Mouse (Mus musculus): ENCODE results near the gene Gm49384. TPM values are rescaled to one million over a fixed set of nuclear protein-coding genes. Genes with fewer than 3 reads are reported as not detected.

The Gm49384 gene
- polyA plus RNA-seq, 1 experiment, result 1.1 TPM

DNA sequence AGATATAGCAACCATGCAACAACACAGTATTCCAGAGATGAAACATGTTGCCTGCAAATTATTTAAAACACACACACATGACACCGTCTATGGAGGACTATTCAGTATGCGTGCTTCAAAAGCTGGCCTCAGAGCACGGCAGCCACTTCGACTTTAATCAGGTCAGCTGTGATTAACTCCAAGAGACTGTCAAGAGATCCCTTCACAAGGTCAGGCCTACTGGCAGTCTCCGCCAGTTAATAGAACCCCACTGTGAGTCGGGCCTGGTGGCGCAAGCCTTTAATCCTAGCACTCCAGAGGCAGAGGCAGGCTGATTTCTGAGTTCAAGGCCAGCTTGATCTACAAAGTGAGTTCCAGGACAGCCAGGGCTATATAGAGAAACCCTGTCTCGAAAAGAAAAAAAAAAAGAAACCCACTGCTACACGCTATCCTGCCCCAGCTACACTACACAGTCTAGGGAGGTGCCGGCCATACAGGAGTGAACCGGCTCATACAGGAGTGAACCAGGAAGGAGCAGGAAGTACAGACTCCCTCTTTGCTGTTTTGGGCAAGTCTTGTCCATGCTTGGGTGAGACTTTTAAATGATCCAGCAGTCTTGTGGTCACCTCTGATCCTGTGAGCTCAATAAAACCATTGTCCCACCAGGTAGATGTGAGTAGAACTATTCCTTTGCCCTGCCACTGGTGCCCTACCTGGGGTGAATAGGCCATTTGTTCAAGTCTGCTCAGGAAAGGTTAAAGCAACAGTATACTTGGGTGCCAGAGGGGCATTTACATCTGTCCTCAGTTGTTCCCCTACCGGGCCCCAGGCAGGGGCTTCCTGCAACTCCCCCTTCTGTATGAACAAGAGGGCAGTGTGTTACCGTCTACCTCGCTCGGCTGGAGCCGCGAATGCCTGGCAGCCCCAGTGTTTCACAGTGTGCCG is 6.3 kb upstream of the Gm49384 start:
- no peaks in the 10 kb centered on the region for H3K4me1 ChIP-seq (ENCODE audit: control insufficient read depth, insufficient read depth, low read length)
- no peak overlapping the region for H3K27ac ChIP-seq (ENCODE audit: insufficient read depth, low read length)
- TF ChIP-seq CTCF (IDR thresholded peaks at IDR 0.05; ENCODE audit: extremely low read depth, insufficient read depth, low read length), result no peak
- TF ChIP-seq POLR2A (IDR thresholded peaks at IDR 0.05; ENCODE audit: extremely low read depth, insufficient read depth, low read length), result no peak
- H3K4me3 ChIP-seq (ENCODE audit: insufficient read depth, low read length), result no peak overlapping the region

DNA sequence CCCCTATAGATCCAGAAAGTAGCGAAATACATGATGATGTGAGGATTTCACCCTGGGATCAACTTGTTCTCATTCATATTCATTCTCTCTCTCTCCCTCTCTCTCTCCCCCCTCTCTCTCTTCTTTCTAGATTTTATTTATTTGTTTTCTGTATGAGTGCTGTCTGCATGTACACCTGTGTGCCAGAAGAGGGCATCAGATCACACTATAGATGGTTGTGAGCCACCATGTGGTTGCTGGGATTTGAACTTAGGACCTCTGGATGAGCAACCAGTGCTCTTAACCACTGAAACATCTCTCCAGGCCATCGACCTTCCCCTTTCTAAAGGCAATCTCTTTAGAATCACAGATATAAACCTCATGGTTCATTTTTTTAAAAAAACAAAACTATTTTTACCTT is 4.5 kb upstream of the Gm49384 start:
- TF ChIP-seq CTCF (IDR thresholded peaks at IDR 0.05; ENCODE audit: extremely low read depth, insufficient read depth, low read length) (no peak), POLR2A (IDR thresholded peaks at IDR 0.05; ENCODE audit: extremely low read depth, insufficient read depth, low read length) (no peak)
- Histone ChIP-seq H3K4me3 (ENCODE audit: insufficient read depth, low read length) (no peak overlapping the region), H3K27ac (ENCODE audit: insufficient read depth, low read length) (no peak overlapping the region), H3K4me1 (ENCODE audit: control insufficient read depth, insufficient read depth, low read length) (no peaks in the 10 kb centered on the region)

- Histone ChIP-seq H3K4me3 (ENCODE audit: insufficient read depth, low read length) (no peak overlapping the region), H3K4me1 (ENCODE audit: control insufficient read depth, insufficient read depth, low read length) (no peaks in the 10 kb centered on the region), H3K27ac (ENCODE audit: insufficient read depth, low read length) (no peak overlapping the region)
- TF ChIP-seq POLR2A (IDR thresholded peaks at IDR 0.05; ENCODE audit: extremely low read depth, insufficient read depth, low read length), result no peak
- no peak for TF ChIP-seq CTCF (IDR thresholded peaks at IDR 0.05; ENCODE audit: extremely low read depth, insufficient read depth, low read length)
Observed at GRCm38 (mm10) chr12:69207926-69208325, 3.9 kb upstream of the Gm49384 start.

- Histone ChIP-seq H3K4me3 (ENCODE audit: insufficient read depth, low read length) (no peak overlapping the region), H3K4me1 (ENCODE audit: control insufficient read depth, insufficient read depth, low read length) (no peaks in the 10 kb centered on the region)
- TF ChIP-seq POLR2A (IDR thresholded peaks at IDR 0.05; ENCODE audit: extremely low read depth, insufficient read depth, low read length), result no peak
Observed at GRCm38 (mm10) chr12:69207396-69207795, 3.3 kb upstream of the Gm49384 start.

DNA sequence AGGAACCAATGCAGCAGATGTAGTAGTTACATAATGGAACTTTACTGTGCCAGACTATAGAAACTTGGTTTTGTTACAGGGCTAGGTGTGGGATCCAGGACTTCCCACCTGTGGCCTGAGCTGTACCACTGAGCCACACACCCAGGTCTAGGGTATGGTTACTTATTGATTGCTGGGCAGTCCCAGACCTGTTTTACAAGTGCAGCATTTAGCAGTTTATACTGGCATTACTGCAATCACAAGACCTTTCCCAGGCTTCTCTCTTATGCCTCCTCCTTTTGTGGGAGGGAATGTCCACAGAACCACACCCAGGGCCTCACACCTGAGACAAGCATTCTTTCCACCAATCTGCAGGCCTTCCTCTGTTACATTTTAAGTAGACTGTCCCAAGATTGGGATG is 5.1 kb downstream of the Gm49384 start:
- H3K27ac ChIP-seq (ENCODE audit: insufficient read depth, low read length), result no peak overlapping the region
- no peak overlapping the region; the same call in 1 of the 2 replicates for H3K4me3 ChIP-seq (ENCODE audit: insufficient read depth, low read length)
- TF ChIP-seq POLR2A (IDR thresholded peaks at IDR 0.05; ENCODE audit: extremely low read depth, insufficient read depth, low read length), result no peak
- no peak for TF ChIP-seq CTCF (IDR thresholded peaks at IDR 0.05; ENCODE audit: extremely low read depth, insufficient read depth, low read length)
- no peaks in the 10 kb centered on the region; the same call in 1 of the 2 replicates for H3K4me1 ChIP-seq (ENCODE audit: control insufficient read depth, insufficient read depth, low read length)

More at GRCm38 (mm10) chr12:69207396-69207795, 3.3 kb upstream of the Gm49384 start:
- no peak overlapping the region for H3K27ac ChIP-seq (ENCODE audit: insufficient read depth, low read length)

DNA sequence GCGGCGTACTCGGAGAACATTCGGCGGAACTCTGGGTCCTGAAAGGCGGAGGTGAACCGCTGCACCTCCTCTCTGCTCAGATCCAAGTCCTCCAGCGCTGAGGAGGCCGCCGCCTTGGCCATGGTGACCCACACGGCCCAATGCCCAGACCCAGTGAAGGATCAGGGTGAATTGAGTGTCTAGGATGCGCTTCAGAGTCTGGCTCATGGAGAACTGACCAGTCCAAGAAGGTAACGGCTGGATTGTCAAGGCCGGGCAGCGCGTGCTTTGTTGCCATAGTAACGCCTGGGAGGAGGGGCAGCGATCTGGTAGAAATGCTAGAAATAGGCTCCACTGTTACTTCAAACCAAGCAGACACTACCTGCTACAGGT is 5.9 kb downstream of the Gm49384 start, which contains the start of gene Dnaaf2:
Dnaaf2 (minus strand) TSS at position 266 of the 372 bp plus-strand sequence.
- Histone ChIP-seq H3K4me1 (ENCODE audit: control insufficient read depth, insufficient read depth, low read length) (no peaks in the 10 kb centered on the region; the same call in 1 of the 2 replicates), H3K4me3 (ENCODE audit: insufficient read depth, low read length) (peak within 1 kb of the TSS; percentile 96), H3K27ac (ENCODE audit: insufficient read depth, low read length) (peak within 1 kb of the TSS; percentile 97)
- TF ChIP-seq POLR2A (IDR thresholded peaks at IDR 0.05; ENCODE audit: extremely low read depth, insufficient read depth, low read length), result no peak
- TF ChIP-seq CTCF (IDR thresholded peaks at IDR 0.05; ENCODE audit: extremely low read depth, insufficient read depth, low read length), result no peak

GRCm38 (mm10) chr12:69197378-69198163 is 6.5 kb downstream of the Gm49384 start:
- Histone ChIP-seq H3K4me1 (ENCODE audit: control insufficient read depth, insufficient read depth, low read length) (no peaks in the 10 kb centered on the region; the same call in 1 of the 2 replicates), H3K27ac (ENCODE audit: insufficient read depth, low read length) (peak overlapping the region; percentile 97), H3K4me3 (ENCODE audit: insufficient read depth, low read length) (peak overlapping the region; percentile 96)
- no peak for TF ChIP-seq CTCF (IDR thresholded peaks at IDR 0.05; ENCODE audit: extremely low read depth, insufficient read depth, low read length)

DNA sequence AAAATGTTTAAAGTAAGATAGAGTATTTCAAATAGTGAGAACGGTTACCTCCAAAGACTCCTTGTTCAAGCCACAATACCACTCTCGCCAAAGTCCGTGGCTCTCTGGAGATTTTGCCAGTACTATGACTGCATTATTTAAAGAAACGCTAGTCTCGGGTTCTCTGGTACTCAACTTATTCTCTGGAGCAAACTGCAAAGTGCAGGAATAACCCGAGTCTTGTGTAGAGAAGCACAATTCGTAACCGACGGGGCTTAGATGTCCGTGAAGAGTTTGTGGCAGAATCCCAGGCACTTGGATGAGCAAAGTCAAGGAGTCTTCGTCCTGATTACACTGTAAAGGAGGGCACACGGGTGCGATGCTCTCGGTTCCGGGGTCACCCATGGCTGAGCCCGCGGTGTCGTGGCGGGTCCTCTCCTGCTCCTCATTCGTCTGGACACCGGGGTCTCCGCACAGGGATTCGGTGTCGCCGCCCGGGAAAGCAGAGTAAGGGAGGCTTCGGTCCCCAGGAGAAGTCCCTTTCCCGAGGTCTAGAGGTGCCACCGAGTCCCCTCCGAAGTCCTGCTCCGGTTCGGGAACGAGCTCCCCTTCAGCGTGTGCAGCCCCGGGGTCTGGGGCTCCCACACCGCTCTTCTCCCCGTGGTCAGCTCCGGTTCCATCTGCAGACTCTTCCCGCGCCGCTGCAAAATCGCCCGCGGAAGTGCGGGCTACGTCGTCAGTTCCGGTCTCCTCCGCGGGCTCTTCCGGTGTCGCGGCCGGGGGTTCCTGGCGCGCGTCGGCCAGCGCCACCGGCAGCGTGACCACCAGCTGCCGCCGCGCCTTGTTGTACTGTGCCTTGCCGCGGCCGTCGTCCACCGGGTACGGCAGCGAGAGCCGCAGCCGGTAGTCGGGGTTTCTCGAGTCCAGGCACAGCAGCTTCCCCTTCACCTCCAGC is 7.4 kb downstream of the Gm49384 start, which contains the start of gene Gm49383:
Gm49383 (minus strand) TSS at position 661 of the 934 bp plus-strand sequence.
- peak within 1 kb of the TSS; percentile 97 for H3K27ac ChIP-seq (ENCODE audit: insufficient read depth, low read length)
- H3K4me1 ChIP-seq (ENCODE audit: control insufficient read depth, insufficient read depth, low read length), result no peaks in the 10 kb centered on the region; the same call in 1 of the 2 replicates
- no peak for TF ChIP-seq CTCF (IDR thresholded peaks at IDR 0.05; ENCODE audit: extremely low read depth, insufficient read depth, low read length)
- H3K4me3 ChIP-seq (ENCODE audit: insufficient read depth, low read length), result peak within 1 kb of the TSS; percentile 96

- no peak overlapping the region for H3K27ac ChIP-seq (ENCODE audit: insufficient read depth, low read length)
- no peak for TF ChIP-seq CTCF (IDR thresholded peaks at IDR 0.05; ENCODE audit: extremely low read depth, insufficient read depth, low read length)
- no peak for TF ChIP-seq POLR2A (IDR thresholded peaks at IDR 0.05; ENCODE audit: extremely low read depth, insufficient read depth, low read length)
- no peak overlapping the region for H3K4me3 ChIP-seq (ENCODE audit: insufficient read depth, low read length)
- no peaks in the 10 kb centered on the region; the same call in 1 of the 2 replicates for H3K4me1 ChIP-seq (ENCODE audit: control insufficient read depth, insufficient read depth, low read length)
Observed at GRCm38 (mm10) chr12:69192637-69193036, 11.4 kb downstream of the Gm49384 start.
